Mouse (Mus musculus) kidney, adult 8-10 months (tissue): ENCODE measurements at regions not wholly inside any gene's neighbourhood (a gene's known extent, or its start where the extent isn't known, plus 50 kb on each side); places are given as distances from the start of the nearest gene placed in this dataset.

ENCODE experiments used
- DNase-seq, 2 experiments: peaks; one replicate each; pipeline ENCODE4 v3.0.0; 2022

DNA sequence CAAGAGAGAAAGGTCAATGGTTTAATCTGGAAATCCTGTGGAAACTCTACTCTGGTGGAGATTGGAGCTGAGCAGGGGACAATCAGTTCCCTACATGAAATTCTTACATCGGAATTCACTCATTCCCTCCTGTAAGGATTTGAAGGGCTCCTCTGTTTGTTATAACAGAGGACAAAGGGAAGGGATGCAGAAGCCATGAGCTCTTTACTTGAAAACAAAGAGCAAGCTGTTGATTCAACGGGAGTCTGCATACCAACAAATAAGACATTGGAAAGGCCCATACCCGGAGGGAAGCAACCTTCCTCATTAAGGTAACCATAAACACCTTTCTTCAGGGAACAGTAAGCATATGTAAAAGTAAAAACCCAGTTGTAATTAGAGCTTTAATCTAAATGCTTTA lies 359.3 kb downstream of the Cenpc1 start:
- DNase-seq = no peak

DNA sequence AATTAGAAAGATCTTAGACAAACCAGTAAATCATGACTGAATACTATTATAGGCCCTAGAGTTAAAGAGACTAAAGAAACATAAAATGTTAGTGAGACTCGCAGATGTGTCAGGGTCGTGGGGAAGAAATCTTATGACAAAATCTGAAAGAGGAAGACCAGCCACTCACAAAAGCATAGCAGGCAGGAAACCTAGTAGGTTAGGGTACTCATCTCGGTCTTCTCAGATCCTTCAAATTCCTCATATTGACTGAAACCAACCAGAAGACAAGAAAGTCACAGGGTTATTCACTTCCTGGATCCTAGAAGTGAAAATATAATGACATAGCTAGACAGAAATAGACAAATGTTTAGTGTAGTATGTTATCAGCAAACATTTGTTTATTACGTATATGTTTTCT lies 387.5 kb downstream of the Cenpc1 start:
- DNase-seq = no peak

DNA sequence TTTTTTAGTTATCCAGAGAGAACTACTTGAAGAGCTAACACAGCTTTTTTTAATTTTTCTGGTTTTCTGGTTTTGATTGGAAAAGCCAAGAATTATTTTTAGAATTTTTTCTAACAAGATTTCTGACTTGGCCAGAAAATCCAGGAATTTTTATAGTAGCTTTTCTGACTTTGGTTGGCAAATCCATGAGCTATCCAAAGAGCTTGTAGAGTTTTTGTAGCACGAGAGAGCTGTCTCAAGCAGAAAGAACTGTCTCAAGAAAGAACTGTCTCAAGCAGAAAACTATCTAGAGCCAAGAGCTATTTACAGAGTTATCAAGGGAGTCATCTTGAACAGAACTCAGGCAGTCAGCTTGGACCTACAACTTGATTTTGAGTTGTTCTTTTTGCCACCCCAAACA lies 394.3 kb downstream of the Cenpc1 start:
- no peak for DNase-seq

DNA sequence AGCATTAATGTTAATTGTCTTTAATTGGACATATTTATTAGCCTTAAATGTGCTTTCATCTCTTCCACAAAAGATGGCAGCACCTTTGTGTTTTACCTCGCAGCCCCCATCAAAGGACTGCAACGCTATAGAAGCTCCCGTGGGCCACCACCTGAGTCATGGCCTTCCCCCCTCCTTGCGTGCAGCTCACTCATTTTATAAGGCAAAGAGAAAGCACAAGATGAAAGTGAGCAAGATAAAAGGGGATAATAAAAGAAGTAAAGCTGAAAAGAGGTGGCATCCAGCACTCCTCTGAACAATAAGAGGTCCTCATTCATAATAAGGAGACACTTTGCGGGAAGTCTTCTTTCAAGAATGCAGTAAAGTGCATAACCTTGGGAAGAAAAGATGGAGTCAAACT lies 403.9 kb downstream of the Cenpc1 start:
- no peak for DNase-seq

DNA sequence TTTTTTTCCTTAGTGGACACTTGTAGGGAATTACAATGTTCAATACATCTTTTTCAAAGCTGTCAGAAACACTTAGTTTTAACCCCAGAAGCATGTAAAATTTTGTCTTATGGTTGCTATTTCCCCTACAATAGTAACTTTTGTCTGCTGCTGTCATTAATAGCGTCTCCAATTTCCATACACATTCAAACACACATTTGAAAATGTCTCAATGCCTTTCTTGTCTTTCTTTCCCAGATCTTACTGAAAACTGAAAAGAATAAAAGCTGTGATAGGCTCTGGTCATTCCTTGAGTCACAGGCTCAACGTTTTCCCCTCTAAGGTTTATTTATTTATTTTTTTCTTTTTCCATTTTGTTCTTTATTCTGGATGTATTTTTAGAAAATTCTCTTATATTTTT lies 444.3 kb downstream of the Cenpc1 start:
- no peak for DNase-seq

DNA sequence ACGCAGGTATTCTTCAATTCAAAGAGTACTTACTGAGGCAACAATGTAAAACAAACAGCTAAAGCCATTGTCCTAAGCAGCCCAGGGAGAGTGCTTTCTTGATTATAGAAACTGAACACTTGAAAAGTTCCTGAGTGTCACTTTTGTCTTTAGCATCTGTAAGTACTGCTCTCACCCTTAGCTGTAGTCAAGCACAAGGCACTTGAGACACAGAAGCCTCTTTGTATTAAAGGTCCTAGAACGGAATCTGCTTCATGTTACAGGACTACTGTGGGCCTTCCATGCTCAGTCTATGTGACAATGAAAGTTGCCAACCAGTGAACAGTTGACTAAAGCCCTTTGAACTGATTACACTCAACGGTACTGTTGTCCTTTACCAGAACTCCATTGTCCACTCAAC lies 450.6 kb downstream of the Cenpc1 start:
- no peak for DNase-seq

DNA sequence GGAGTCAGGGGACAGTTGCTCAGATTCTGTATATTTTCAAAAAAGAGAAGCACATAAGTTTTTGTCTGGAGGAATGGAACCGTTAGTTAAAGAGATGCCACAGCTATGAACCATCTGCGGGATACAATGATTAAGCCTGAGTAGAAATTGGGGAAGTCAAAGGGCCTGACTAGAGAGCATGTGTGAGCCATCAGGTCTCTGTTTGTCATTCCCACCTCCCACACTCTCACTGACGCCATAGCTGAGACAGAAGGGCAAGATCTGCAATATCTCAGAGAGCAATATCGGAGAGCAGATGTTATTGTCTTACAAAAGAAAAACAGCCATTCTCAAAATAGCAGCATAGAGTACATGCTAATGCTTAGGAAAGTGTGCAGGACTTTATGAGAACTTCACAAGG lies 452.8 kb downstream of the Cenpc1 start:
- DNase-seq = no peak

DNA sequence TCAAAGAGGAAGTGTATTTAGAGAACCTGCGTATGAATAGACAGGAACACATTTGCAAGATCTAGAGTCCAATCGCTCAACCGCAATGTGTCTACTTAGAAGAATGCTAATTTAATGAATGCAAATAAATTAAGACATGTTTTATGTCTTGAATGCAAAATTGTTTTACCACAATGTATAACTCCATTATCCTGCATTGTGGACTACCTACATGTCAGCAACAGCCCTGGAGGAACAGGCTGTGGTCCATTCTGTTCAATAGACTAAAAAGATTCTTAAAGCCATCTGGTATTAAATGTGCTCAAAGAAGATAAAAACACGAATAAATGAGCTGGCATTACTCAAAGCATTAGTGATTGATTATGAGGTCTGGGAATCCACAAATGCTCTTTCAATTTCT lies 456.3 kb downstream of the Cenpc1 start:
- DNase-seq = no peak

DNA sequence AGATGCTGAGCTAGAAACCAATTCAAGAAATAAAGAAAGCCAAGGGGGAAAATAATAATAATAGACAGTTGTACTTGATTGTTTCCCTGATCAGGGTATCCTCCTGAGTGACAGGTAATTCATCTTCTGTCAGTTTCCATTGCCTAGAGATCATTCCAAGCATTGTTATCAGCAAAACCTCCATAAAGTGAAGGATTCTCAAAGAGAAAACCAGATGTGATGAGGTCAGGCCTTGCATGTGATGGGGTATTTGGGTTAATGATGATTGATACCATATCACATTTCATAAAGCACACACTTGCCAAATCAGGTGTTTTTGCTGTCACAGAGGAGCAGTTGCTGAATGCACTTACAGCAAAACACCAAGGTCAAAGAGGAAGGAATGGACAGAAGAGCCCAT lies 467.2 kb downstream of the Cenpc1 start:
- DNase-seq = no peak

DNA sequence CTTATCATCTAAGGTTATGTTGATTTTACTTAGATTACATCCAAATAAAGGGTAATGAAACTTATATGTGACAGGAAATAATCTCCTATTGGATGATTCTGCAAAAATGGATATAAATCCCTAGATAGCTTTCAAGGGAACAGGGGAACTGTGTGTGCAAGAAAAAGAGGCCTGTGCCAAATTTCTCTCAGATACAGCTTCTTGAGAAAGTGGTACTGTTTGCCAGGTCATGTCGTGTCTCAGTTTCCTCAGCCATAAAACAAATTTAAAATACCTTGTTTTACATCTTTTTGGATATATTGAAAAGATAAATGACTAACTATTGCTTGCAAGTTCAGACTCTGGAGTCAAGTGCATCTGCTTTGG lies 470.3 kb downstream of the Cenpc1 start:
- no peak for DNase-seq

DNA sequence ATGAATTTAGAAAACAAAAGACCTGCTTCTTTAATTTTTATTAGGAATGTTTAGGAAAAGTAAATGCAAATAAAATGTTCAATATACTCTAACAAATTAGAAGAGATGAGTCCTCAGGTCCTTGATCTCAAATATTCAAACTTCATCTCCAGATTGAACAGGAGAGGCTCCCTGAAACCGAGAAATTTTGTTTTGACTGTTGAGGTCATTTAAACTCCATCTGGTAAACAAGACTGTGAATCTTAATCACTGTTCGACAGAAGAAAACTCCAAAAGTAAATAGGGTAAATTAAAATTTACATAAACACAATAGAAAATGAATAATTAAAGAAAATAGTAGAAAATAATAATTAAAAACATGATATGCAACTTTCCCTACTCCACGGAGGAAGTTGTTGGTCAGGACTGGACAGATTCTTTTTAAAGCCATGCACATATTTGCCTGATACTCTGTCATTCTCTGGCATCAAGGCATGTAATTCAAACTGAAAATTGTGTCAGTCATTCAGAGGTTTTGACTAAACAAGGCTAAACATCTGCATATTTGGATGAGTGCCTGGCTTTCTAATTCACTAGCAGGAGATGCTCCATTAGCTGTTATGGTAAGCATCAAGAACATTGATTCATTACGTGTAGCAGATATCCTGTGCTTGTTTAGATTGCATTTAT lies 470.8 kb downstream of the Cenpc1 start:
- no peak for DNase-seq

DNA sequence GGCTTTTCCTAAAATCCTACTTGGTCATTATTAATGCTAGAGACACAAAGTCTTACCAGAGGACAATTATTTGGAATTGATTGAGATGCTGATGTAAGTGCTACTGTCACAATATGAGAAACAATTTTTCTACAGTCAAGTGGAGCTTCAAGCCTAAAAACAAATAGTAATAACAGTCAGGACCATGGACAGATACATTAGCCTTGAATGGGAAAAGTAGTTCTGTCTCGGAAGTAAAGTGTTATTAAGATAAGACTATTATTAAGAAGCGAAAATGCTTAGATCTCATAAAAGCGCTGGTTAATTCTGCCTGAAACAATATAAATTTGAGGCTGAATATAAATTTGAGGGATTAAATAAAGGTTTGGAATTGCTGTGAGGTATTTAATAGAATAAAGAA lies 473.1 kb downstream of the Cenpc1 start:
- DNase-seq = no peak

DNA sequence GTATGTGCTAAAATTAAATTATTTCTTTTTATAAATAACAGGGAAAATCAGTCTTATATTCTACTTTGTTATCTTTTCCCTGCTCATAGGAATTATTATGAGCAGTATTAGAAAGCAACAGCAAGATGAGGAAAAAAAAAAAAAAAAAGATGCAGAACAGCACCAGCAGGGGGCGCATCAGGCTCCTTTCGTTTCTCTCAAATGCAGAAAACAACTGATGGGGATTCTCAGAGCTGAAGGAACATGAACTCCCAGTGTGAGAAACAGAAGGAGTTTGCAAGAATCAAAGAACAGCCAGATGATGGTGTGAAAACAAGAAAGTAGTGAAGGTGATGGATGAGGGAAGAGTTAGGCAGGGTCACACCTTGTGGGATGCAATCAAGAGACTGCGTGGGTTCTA lies 478.7 kb downstream of the Cenpc1 start:
- peak in 1 of 2 experiments; percentile 9 for DNase-seq

DNA sequence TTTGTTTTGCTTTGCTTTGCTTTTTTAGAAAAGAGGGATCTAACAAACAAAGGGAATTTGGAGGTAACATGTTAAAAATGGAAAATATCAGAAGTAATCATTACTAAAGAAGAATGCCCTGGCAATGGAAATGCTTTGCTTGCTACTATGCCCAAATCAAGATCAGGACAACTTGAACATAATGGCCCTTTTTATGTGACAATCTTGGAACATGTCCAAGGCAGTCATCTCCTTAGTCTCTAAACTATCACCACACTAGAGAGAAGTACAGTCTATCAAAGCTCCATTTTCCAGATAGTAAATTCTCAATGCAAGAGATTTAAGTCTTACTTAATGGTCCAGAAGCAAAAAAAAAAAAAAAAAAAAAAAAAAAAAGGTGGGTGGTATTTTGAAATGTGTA lies 492.9 kb downstream of the Cenpc1 start:
- DNase-seq = no peak

DNA sequence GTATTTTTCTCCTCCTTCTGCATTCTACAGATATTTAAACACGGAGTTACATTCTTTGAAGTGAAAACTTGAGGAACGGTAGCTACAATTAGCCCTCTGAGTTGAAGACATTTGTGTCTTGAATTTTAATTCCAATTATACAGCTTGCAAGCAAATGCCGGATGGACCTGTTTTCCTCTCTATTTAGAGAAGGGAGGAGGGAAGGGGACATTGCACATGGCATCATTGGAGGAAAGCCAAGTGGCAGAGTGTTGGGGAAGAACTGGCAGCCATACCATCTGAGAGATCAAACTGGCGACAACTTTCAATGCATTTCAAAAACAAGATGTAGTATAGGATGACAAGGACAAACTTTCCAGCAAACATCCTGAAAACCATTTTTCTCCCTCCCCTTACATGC lies 493.4 kb downstream of the Cenpc1 start:
- no peak for DNase-seq

DNA sequence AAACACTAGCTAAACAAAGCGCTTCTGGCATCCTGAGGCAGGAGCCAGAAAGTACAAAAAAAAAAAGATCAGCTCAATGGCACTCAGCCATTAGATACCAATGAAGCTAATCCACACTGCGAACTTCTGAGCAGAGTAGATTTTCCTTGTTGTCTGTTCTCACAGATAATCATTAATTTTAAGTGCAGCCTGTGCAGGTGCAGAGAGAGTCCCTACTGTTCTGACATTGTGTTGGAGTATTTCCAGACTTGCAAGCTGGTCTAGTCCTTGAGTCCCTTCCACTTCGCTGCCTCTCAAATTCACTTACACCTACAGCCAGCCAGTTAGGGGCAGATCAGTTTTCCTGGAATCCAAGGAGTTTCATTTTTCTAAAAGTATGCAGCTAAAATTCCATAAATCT lies 494.0 kb downstream of the Cenpc1 start:
- DNase-seq = no peak

DNA sequence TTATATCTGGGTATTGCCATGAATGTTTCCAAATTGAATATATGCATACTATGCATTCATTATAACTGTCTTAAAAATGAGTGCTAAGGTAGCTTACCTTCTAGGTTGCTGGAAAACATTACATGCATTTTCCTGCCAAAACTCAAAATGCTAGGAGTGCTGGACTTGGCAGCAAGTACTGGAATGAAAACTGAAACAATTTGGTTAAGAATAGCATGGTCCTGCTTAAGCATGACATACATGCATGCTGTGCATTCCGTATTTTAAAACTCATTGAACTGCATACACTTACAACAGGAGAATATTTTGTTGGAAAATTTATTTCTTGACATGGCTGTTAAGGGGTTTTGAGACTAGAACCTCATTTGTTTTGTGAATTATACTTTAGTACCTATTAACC lies 529.1 kb downstream of the Cenpc1 start:
- no peak for DNase-seq

DNA sequence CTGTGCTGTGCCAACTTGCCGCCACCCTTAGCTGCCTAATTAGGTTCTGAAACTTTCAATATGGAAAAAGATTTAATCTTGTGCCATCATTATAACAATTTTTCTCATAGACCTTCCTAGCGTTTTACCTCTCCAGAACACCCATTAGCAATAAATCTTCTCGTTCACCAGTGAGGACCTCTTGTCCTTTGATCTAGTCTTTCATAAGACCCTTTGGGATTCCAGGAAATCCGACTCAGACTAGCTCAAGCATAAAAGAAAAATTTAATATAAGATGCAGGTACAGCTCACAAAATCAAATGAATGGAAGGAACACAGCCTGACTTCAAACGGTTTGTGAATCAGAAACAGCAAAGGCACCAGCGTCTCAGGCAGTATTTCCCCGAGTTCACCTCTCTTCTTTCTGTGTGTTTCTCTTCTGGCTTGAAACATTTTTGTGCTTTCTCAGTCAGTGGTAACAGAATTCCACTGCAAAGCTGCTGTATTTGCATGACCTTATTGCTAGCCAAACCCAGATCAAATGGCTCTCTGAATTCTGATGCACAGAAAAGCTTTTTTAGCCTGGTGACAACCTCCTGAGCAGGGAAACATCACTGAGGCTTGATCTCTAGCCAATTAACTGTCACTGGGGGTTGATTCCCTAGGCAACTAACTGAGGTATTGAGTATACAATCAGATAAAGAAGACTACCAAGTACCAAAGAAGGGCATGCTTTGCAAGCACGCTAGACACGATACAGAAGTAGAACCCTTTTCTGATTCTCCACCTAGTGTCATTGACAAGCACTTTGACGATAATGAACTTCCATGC lies 539.8 kb downstream of the Cenpc1 start:
- DNase-seq = no peak

DNA sequence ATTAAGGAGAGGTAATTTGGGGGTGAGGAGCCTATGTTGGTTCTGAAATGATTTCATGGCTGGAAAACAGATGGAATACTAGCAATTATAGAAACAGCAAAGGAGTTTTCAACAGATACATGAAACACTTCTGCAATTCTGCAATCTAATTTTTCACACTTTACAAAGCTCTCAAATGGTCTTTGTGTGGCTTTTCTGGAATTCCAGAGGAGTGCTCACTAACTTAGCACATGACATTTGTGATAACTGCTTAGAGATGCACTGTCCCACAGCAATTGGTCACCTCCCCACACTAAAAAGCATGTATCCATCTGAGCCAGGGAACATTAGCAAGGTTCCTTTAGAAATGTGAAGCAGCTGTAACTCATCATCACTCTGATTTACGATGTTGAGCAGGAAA lies 560.1 kb downstream of the Cenpc1 start:
- no peak for DNase-seq

DNA sequence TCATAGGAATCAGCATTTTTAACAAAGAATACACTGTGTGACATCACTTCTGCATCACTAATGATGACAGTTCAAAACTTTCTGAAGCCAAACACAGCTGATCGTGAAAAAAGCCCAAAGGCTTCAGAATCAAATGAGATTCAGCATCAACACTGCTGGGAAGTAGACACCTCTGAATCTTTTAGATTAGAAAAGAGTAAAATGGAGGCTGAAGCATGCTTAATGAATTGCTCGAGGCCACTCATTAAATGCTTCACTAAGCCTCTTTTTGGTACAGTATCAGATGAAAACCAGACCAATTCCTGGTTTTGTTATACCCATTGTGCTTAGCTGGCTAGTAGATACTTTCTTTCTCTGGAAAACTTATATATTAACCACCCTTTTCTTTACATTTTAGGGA lies 568.1 kb downstream of the Cenpc1 start:
- no peak for DNase-seq

DNA sequence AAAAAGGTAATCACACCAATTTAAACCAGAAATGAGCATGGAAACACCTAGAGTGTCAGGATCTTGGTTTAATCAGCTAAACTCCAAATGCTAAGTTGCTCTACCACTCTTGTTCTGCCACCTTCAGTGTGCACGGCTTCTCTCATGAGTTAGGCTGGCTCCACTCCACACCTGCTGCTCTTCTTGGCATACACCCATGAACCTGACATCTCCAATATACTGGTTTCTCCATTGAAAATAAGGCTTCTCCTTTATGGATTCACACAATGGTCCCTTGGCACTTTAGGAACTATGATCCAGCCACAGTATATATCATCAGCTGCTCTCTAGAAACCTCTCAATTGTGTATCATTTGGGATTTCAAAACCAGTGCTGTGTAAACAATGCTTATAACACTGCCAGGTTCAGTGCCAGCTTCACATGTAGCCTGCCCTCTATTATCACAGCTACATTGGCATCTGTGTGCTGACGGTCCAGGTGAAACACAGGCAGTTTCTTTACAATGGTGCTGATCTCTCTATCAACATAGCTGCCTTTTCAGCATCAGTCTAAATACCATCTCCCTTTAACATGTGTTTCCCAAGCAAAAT lies 579.6 kb downstream of the Cenpc1 start:
- no peak for DNase-seq

DNA sequence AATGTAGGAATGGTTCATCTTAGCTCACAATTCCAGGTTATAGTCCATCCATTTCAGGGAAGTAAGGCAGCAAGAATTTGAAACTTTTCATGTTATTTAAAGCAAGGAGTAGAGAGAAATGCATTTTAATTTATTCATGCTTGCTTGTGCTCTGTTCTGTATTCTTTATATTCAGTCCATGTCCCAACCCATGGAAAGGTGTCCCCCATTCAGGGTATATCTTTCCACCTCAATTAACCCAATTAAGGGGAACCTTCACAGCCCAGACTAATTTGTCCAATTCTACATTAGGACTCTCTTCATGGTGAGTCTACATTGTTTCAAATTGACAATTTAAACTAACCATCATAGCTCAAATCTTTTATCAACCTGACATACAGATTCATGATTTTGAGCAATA lies 580.2 kb downstream of the Cenpc1 start:
- DNase-seq = no peak

DNA sequence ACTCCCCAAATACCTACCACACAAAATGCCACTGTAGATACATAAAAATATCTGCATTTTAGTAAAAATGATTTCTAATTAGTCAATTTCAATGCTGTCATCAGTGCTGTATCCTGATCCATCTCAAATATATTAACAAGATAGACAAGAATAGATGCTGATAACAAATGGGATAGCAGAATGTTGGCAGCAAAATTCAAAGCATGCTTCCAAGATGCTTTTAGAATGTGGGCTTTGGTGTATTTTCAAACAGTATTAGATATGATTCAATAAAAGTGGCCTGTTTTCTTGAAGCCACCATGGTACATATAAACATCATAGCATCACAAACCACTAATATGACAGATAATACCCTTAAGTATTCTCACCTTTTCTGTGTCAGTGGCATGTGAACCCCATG lies 597.6 kb downstream of the Cenpc1 start:
- no peak for DNase-seq

DNA sequence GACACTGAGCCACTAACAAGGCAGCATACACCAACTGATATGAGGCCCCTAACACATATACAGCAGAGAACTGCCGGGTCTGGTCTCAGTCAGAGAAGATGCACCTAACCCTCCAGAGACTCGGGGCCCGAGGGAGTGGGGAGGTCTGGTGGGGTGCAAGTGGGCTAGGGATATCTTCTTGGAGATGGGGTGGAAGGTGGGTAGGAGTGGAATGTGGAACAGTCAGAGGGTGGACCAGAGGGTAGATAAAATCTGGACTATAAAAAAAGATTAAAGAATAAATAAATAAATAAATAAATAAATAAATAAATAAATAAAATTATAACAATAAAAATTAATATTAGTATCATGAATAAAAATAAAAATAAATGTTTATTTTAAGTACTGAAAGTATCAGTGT lies 598.2 kb downstream of the Cenpc1 start:
- DNase-seq = no peak
